Mouse (Mus musculus) layer of hippocampus, adult 6 months (tissue): ENCODE data around the gene Inpp4b. TPM values are rescaled to one million over a fixed set of nuclear protein-coding genes. Genes with fewer than 3 reads are reported as not detected.

ENCODE experiments used
- long read RNA-seq, 2 experiments: library from polyadenylated mRNA; unstranded; transcript quantifications; one replicate each; pipeline ENCODE4 v2.0.0; 2019 to 2020
- polyA plus RNA-seq: library from polyadenylated mRNA; unstranded; fragments of <200 nt; fragmentation: Nextera tagmentation; gene quantifications from 2 replicates; pipeline ENCODE4 v1.2.3, GENCODE M21; 2021

The Inpp4b gene
- 2.9 and 3.3 TPM in 2 replicates for polyA plus RNA-seq
- long read RNA-seq, experiment 1, partial matches to known transcripts: 4 of 8 reads
- long read RNA-seq, experiment 1, other reads (novel, unspliced or antisense): 4 of 8 reads
- long read RNA-seq, experiment 2, partial matches to known transcripts: 31 of 41 reads
- long read RNA-seq, experiment 2, other reads (novel, unspliced or antisense): 10 of 41 reads

GRCm38 (mm10) chr8:81342236-81342998 is at the start of gene Inpp4b:
TSS of gene Inpp4b (plus strand) at chr8:81342556.

